Mouse (Mus musculus): ENCODE data around the gene Ctsa. TPM values are rescaled to one million over a fixed set of nuclear protein-coding genes. Genes with fewer than 3 reads are reported as not detected.

Gene Ctsa
- polyA plus RNA-seq, 1 experiment: 318 TPM

DNA sequence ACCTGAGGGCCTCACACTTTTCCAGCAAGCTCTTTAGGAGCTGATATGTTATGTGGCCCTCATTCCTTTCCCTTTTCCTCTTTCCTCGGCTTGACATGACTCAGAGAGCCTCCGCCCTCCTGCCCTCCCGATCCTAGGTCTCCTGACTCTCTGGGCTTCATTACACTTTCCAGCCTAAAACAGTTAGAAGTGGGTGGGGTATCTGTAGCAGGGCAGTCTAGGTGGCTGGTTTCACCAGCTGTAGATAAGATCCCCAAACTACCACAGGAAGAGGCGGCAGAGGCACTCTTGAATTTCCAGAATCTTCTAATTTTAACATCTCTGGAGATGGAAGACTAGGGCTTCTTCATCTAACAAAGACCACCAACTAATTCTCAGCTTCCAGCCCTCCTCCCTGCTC lies 31.9 kb downstream of the Ctsa start:
- no peaks in the 10 kb centered on the region for H3K36me3 ChIP-seq (ENCODE audit: control insufficient read depth, insufficient read depth, low read length)
- no peaks in the 10 kb centered on the region; the same call in 1 of the 2 replicates for H3K27me3 ChIP-seq (ENCODE audit: control insufficient read depth, insufficient read depth, low read length)
- H3K4me1 ChIP-seq (ENCODE audit: control insufficient read depth, insufficient read depth, insufficient read length): peaks cover 16% of the 10 kb centered on the region
- no peak for DNase-seq (ENCODE audit: low read depth in 1 of 2, low spot score in 2 of 2)
- 79% methylated on average over 4 of the region's 4 CpGs for WGBS
- H3K4me3 ChIP-seq (ENCODE audit: extremely low read depth, insufficient read depth, insufficient read length): no peak overlapping the region
- no peak overlapping the region for H3K27ac ChIP-seq (ENCODE audit: insufficient read depth, low read length)
- no peak for TF ChIP-seq CTCF (IDR thresholded peaks at IDR 0.05; ENCODE audit: extremely low read depth, insufficient read depth, insufficient read length, insufficient replicate concordance)
- no peak for TF ChIP-seq POLR2A (IDR thresholded peaks at IDR 0.05; ENCODE audit: low read depth, low read length)

DNA sequence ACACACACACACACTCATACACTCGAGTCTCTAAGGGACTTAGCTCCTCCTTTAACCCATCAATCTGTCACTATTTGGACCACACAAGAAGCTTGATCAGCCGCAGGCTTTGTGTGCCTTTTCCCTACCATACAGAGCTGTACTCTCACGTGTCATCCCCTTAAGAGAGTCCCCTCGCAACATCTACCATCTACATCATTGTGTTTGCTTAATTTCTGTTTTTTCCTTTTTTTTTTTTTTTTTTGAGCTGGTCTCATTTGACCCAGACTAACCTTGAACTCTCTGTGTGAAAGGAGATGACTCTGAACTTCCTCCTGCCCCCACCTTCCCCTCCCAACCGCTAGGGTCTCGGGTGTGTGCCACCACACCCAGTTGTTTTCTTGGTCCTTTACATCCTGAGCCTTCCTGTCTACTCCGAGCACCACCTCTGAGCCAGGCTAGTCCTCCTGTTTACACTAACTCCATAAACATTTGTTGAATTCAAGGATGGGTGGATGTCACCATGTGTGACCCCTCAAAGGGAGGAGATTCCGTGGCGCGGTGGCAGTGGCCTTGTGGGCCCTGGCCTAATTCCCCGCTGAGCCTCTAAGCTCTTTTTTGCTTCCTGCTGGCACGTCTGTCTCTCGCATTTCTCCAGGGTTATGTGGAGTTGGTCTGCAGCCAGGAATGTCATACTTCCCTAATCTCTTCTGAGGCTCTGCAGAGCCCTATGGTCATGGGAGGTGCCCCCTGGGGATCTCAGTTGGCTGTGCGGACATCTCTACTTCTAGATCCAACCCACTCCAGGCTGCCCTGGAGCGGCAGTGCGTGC lies 34.3 kb downstream of the Ctsa start:
- H3K4me1 ChIP-seq (ENCODE audit: control insufficient read depth, insufficient read depth, insufficient read length): peaks cover 16% of the 10 kb centered on the region
- DNase-seq (ENCODE audit: low read depth in 1 of 2, low spot score in 2 of 2): peak in 1 of 2 experiments; percentile 47
- TF ChIP-seq CTCF (IDR thresholded peaks at IDR 0.05; ENCODE audit: extremely low read depth, insufficient read depth, insufficient read length, insufficient replicate concordance): no peak
- no peaks in the 10 kb centered on the region for H3K36me3 ChIP-seq (ENCODE audit: control insufficient read depth, insufficient read depth, low read length)
- H3K27me3 ChIP-seq (ENCODE audit: control insufficient read depth, insufficient read depth, low read length): no peaks in the 10 kb centered on the region; the same call in 1 of the 2 replicates
- peak overlapping the region; percentile 89 for H3K27ac ChIP-seq (ENCODE audit: insufficient read depth, low read length)
- H3K4me3 ChIP-seq (ENCODE audit: extremely low read depth, insufficient read depth, insufficient read length): no peak overlapping the region
- 35% methylated on average over 16 of the region's 16 CpGs for WGBS

DNA sequence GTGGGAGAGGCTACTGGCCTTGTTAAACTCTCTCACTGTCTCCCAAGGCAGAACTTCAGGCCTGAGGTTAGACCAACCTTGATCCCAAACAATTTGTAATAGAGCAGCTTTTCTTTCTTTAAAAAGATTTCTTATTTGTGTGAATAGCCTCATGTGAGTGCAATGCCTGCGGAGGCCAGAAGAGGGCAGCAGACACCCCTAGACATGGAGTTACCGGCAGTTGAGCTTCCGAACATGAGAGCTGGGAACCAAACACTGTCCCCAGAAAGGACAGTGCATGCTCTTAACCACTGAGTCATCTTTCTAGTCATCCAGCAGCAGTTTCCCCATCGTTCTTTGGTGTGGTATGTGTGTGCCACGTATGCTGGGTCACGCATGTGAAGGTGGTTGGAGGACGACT lies 34.9 kb downstream of the Ctsa start:
- H3K4me3 ChIP-seq (ENCODE audit: extremely low read depth, insufficient read depth, insufficient read length): no peak overlapping the region
- TF ChIP-seq CTCF (IDR thresholded peaks at IDR 0.05; ENCODE audit: extremely low read depth, insufficient read depth, insufficient read length, insufficient replicate concordance): no peak
- no peak for TF ChIP-seq POLR2A (IDR thresholded peaks at IDR 0.05; ENCODE audit: low read depth, low read length)
- H3K4me1 ChIP-seq (ENCODE audit: control insufficient read depth, insufficient read depth, insufficient read length): peaks cover 12% of the 10 kb centered on the region; the same call in 1 of the 2 replicates
- no peaks in the 10 kb centered on the region; the same call in 1 of the 2 replicates for H3K27me3 ChIP-seq (ENCODE audit: control insufficient read depth, insufficient read depth, low read length)
- WGBS: 92% methylated on average over 7 of the region's 7 CpGs
- no peak for DNase-seq (ENCODE audit: low read depth in 1 of 2, low spot score in 2 of 2)
- no peaks in the 10 kb centered on the region for H3K36me3 ChIP-seq (ENCODE audit: control insufficient read depth, insufficient read depth, low read length)
- H3K27ac ChIP-seq (ENCODE audit: insufficient read depth, low read length): peak overlapping the region; percentile 89

- DNase-seq (ENCODE audit: low read depth in 1 of 2, low spot score in 2 of 2): peak; percentile 69 to 81
- Histone ChIP-seq H3K27me3 (ENCODE audit: control insufficient read depth, insufficient read depth, low read length) (no peaks in the 10 kb centered on the region), H3K4me3 (ENCODE audit: extremely low read depth, insufficient read depth, insufficient read length) (no peak overlapping the region), H3K27ac (ENCODE audit: insufficient read depth, low read length) (peak overlapping the region; percentile 89), H3K36me3 (ENCODE audit: control insufficient read depth, insufficient read depth, low read length) (no peaks in the 10 kb centered on the region), H3K4me1 (ENCODE audit: control insufficient read depth, insufficient read depth, insufficient read length) (peaks cover 10% of the 10 kb centered on the region; the same call in 1 of the 2 replicates)
- no peak for TF ChIP-seq POLR2A (IDR thresholded peaks at IDR 0.05; ENCODE audit: low read depth, low read length)
- TF ChIP-seq CTCF (IDR thresholded peaks at IDR 0.05; ENCODE audit: extremely low read depth, insufficient read depth, insufficient read length, insufficient replicate concordance): no peak
- WGBS: 11% methylated on average over 7 of the region's 7 CpGs
Measured at GRCm38 (mm10) chr2:164868491-164868890, 35.8 kb downstream of the Ctsa start.

GRCm38 (mm10) chr2:164871602-164872303 lies 39.1 kb downstream of the Ctsa start:
- Histone ChIP-seq H3K4me1 (ENCODE audit: control insufficient read depth, insufficient read depth, insufficient read length) (peaks cover 11% of the 10 kb centered on the region; the same call in 1 of the 2 replicates), H3K4me3 (ENCODE audit: extremely low read depth, insufficient read depth, insufficient read length) (no peak overlapping the region), H3K27ac (ENCODE audit: insufficient read depth, low read length) (no peak overlapping the region), H3K27me3 (ENCODE audit: control insufficient read depth, insufficient read depth, low read length) (no peaks in the 10 kb centered on the region), H3K36me3 (ENCODE audit: control insufficient read depth, insufficient read depth, low read length) (no peaks in the 10 kb centered on the region)
- TF ChIP-seq CTCF (IDR thresholded peaks at IDR 0.05; ENCODE audit: extremely low read depth, insufficient read depth, insufficient read length, insufficient replicate concordance) (no peak), POLR2A (IDR thresholded peaks at IDR 0.05; ENCODE audit: low read depth, low read length) (no peak)
- DNase-seq (ENCODE audit: low read depth in 1 of 2, low spot score in 2 of 2): no peak
- 72% methylated on average over 6 of the region's 6 CpGs for WGBS

GRCm38 (mm10) chr2:164873621-164874020 lies 40.9 kb downstream of the Ctsa start:
- H3K4me3 ChIP-seq (ENCODE audit: extremely low read depth, insufficient read depth, insufficient read length): no peak overlapping the region
- peaks cover 12% of the 10 kb centered on the region; the same call in 1 of the 2 replicates for H3K4me1 ChIP-seq (ENCODE audit: control insufficient read depth, insufficient read depth, insufficient read length)
- no peak overlapping the region for H3K27ac ChIP-seq (ENCODE audit: insufficient read depth, low read length)
- H3K27me3 ChIP-seq (ENCODE audit: control insufficient read depth, insufficient read depth, low read length): no peaks in the 10 kb centered on the region
- no peak for DNase-seq (ENCODE audit: low read depth in 1 of 2, low spot score in 2 of 2)
- no peak for TF ChIP-seq POLR2A (IDR thresholded peaks at IDR 0.05; ENCODE audit: low read depth, low read length)
- TF ChIP-seq CTCF (IDR thresholded peaks at IDR 0.05; ENCODE audit: extremely low read depth, insufficient read depth, insufficient read length, insufficient replicate concordance): no peak
- no peaks in the 10 kb centered on the region for H3K36me3 ChIP-seq (ENCODE audit: control insufficient read depth, insufficient read depth, low read length)
- 63% methylated on average over 3 of the region's 3 CpGs for WGBS
